Mouse (Mus musculus) forebrain, embryonic 11.5 days (tissue): Measurements from ENCODE around the gene Timp1. TPM values are rescaled to one million over a fixed set of nuclear protein-coding genes. Genes with fewer than 3 reads are reported as not detected.

Experiments used
- ATAC-seq: fragments of 200-750 bp; cut with Nextera tagmentation; replicated peaks from 2 replicates; pipeline ENCODE4 v1.8.0; 2017; ENCODE audit warnings: moderate TSS enrichment; ENCODE audit not compliant: low FRiP score
- DNase-seq: peaks from one replicate; pipeline ENCODE4 v3.0.0-alpha.2; 2017; ENCODE audit warnings: low spot score
- H3K27ac ChIP-seq: fragments of 300-500 bp; sonication (generic); 2 replicates; pipeline ENCODE4 v1.5.1; 2014; ENCODE audit warnings: low read depth, low read length
- H3K27me3 ChIP-seq: fragments of 300-500 bp; sonication (generic); 2 replicates; pipeline ENCODE4 v1.6.1; 2014; ENCODE audit warnings: mild to moderate bottlenecking, low read length, mixed read lengths; ENCODE audit not compliant: control insufficient read depth, insufficient read depth
- H3K36me3 ChIP-seq: fragments of 300-500 bp; sonication (generic); 2 replicates; pipeline ENCODE4 v1.6.1; 2014; ENCODE audit warnings: mild to moderate bottlenecking, low read length, moderate library complexity, mixed read lengths; ENCODE audit not compliant: control insufficient read depth, insufficient read depth
- H3K4me1 ChIP-seq: fragments of 300-500 bp; sonication (generic); replicated peaks from 2 replicates; pipeline ENCODE4 v1.6.1; 2014; ENCODE audit warnings: low read length, mixed read lengths; ENCODE audit not compliant: control insufficient read depth, insufficient read depth
- H3K4me2 ChIP-seq: fragments of 300-500 bp; sonication (generic); 2 replicates; pipeline ENCODE4 v1.6.1; 2014; ENCODE audit warnings: low read depth, mild to moderate bottlenecking, low read length, moderate library complexity, mixed read lengths; ENCODE audit not compliant: severe bottlenecking
- H3K4me3 ChIP-seq: fragments of 300-500 bp; sonication (generic); 2 replicates; pipeline ENCODE4 v1.5.1; 2014; ENCODE audit warnings: low read depth, low read length
- H3K9ac ChIP-seq: fragments of 300-500 bp; sonication (generic); 2 replicates; pipeline ENCODE4 v1.6.1; 2014; ENCODE audit warnings: low read length
- H3K9me3 ChIP-seq: fragments of 300-500 bp; sonication (generic); 2 replicates; pipeline ENCODE4 v1.6.1; 2016; ENCODE audit warnings: low read length, mixed read lengths; ENCODE audit not compliant: control insufficient read depth
- WGBS: fragments of 180-500 bp; shearing (Covaris S2); extraction: QIAGEN DNeasy Blood & Tissue Kit; methylation state at CpG from one replicate; pipeline ENCODE4 v1.1.7; 2014; 5-methylcytosine and 5-hydroxymethylcytosine counted together
- microRNA-seq: library from miRNA; unstranded; fragments of <30 nt; microRNA quantifications from one replicate; pipeline ENCODE4, GENCODE M21; 2016; ENCODE audit not compliant: insufficient number of aligned reads
- polyA plus RNA-seq: library from polyadenylated mRNA; unstranded; fragments of >200 nt; fragmentation: Nextera tagmentation; extraction: Ambion mirVana; gene quantifications from 2 replicates; pipeline ENCODE4 v1.2.1, GENCODE M21; 2014

Gene Timp1
- polyA plus RNA-seq, 1 experiment from 2014 or later = 5.8 TPM

GRCm38 (mm10) chrX:20920249-20920843, 50.4 kb downstream of the Timp1 start:
- H3K36me3 ChIP-seq = no peaks in the 10 kb centered on the region
- no peak overlapping the region for H3K27ac ChIP-seq
- DNase-seq (no peak), ATAC-seq (peak; percentile 66)
- peak overlapping the region; percentile 53 for H3K9ac ChIP-seq
- H3K27me3 ChIP-seq = no peaks in the 10 kb centered on the region
- WGBS = 22% methylated on average over 43 of the region's 49 CpGs
- H3K4me2 ChIP-seq = peak overlapping the region; percentile 53
- H3K9me3 ChIP-seq = no peaks in the 10 kb centered on the region
- peak overlapping the region; percentile 42 for H3K4me3 ChIP-seq
- H3K4me1 ChIP-seq = 0 out of 2 replicates have a peak, but pooled peaks cover 2% of the 10 kb centered on the region

DNA sequence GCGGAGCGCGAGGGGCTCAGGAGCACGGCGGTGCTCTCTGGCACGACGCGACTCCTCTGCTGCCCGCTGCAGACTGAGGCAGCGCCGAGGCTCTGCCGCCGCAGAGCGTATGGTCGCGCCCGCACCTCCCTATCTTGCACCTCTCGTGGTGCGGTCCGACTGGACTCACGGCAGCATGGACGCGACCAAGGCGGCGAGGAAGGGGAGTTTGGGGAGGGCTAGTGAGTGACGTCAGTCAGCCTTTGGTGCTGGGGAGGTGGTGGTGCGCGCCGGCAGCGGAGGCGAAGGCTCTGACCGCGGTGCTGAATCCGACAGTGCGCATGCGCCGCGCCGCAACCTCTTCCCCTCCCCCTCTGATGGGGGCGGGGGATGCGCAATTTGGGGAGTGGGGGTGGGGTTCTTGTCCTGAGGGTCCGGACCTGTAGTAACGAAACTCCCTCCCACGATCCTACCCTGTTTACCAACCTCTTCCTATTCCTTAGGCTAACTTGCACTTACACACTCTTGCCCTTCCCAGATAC, 50.9 kb downstream of the Timp1 start, which contains the start of gene Syn1:
TSS of gene Syn1 (minus strand) at position 161 of the 521 bp plus-strand sequence.
- 23% methylated on average over 31 of the region's 44 CpGs for WGBS
- H3K9ac ChIP-seq = peak within 1 kb of the TSS; percentile 53
- H3K4me3 ChIP-seq = peak within 1 kb of the TSS; percentile 42
- H3K9me3 ChIP-seq = no peaks in the 10 kb centered on the region
- H3K27ac ChIP-seq = no peak within 1 kb of the TSS
- H3K36me3 ChIP-seq = no peaks in the 10 kb centered on the region
- H3K4me1 ChIP-seq = 0 out of 2 replicates have a peak, but pooled peaks cover 2% of the 10 kb centered on the region
- DNase-seq (peak; percentile 92), ATAC-seq (peak; percentile 98)
- H3K4me2 ChIP-seq = peak within 1 kb of the TSS; percentile 53
- H3K27me3 ChIP-seq = no peaks in the 10 kb centered on the region

GRCm38 (mm10) chrX:20921366-20921765, 51.4 kb downstream of the Timp1 start:
- H3K9me3 ChIP-seq = no peaks in the 10 kb centered on the region
- H3K27me3 ChIP-seq = no peaks in the 10 kb centered on the region
- H3K36me3 ChIP-seq = no peaks in the 10 kb centered on the region
- no peak overlapping the region for H3K27ac ChIP-seq
- H3K4me3 ChIP-seq = peak overlapping the region; percentile 42; the same call in 1 of the 2 replicates
- H3K4me1 ChIP-seq = 0 out of 2 replicates have a peak, but pooled peaks cover 2% of the 10 kb centered on the region
- ATAC-seq = no peak
- H3K4me2 ChIP-seq = peak overlapping the region; percentile 53
- DNase-seq = no peak
- H3K9ac ChIP-seq = no peak overlapping the region; the same call in 1 of the 2 replicates
- WGBS = 36% methylated on average over 5 of the region's 5 CpGs

DNA sequence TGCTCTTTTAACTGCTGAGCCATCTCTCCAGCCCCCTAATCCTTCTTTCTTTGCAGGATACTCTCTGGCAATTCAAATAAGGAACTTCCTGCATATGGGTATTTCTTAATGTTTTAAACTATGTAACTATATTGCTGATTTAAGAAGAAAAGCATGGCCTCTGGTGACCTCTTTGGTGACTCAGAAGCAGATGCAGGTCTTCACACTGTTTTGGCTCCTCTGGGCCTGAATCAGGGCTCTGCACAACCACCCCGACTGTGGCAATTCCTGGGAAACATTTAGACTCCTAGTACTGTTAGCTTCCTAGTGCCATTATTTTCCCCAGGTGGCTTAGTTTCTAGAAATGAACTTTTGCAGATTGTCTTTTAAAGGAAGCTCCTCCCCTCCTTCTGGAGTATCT, 53.5 kb downstream of the Timp1 start:
- Histone ChIP-seq H3K9me3 (no peaks in the 10 kb centered on the region), H3K4me2 (no peak overlapping the region), H3K4me3 (no peak overlapping the region), H3K4me1 (0 out of 2 replicates have a peak, but pooled peaks cover 2% of the 10 kb centered on the region), H3K9ac (no peak overlapping the region), H3K27me3 (no peaks in the 10 kb centered on the region), H3K36me3 (no peaks in the 10 kb centered on the region), H3K27ac (no peak overlapping the region)
- ATAC-seq (no peak), DNase-seq (no peak)
- WGBS = 50% methylated on average over 1 of the region's 1 CpGs

Small RNA genes lying within 50 kb of the gene (microRNA-seq; reads per million reads assigned to microRNA genes)
- gene Gm24824 = not detected
- gene Mir5617 = not detected

Other genes starting within 250 kb of the Timp1 start
- gene Uba1, start 211.8 kb upstream of the Timp1 start, polyA plus RNA-seq = 294 and 300 TPM in 2 replicates
- gene Cdk16, start 182.2 kb upstream of the Timp1 start, polyA plus RNA-seq = 117 and 123 TPM in 2 replicates
- 69.5 and 74.3 TPM in 2 replicates for gene Usp11, start 166.3 kb upstream of the Timp1 start, polyA plus RNA-seq
- 97.1 and 104 TPM in 2 replicates for gene Araf, start 72.4 kb upstream of the Timp1 start, polyA plus RNA-seq
- gene Syn1, start 50.8 kb downstream of the Timp1 start, polyA plus RNA-seq = 11.5 and 12.6 TPM in 2 replicates
- 4.5 and 5.7 TPM in 2 replicates for gene Cfp, start 61.4 kb downstream of the Timp1 start, polyA plus RNA-seq
- gene Elk1, start 80.4 kb downstream of the Timp1 start, polyA plus RNA-seq = 9.9 and 10.0 TPM in 2 replicates
- 56.2 and 62.6 TPM in 2 replicates for gene Uxt, start 91.9 kb downstream of the Timp1 start, polyA plus RNA-seq
- gene Zfp182, start 192.2 kb downstream of the Timp1 start, polyA plus RNA-seq = 6.7 and 7.8 TPM in 2 replicates
- gene Spaca5, start 198.2 kb downstream of the Timp1 start, polyA plus RNA-seq = not detected in 2 replicates
- 1.7 and 2.6 TPM in 2 replicates for gene Zfp300, start 219.4 kb downstream of the Timp1 start, polyA plus RNA-seq
- gene Ssxa1, start 245.7 kb downstream of the Timp1 start, polyA plus RNA-seq = not detected in 2 replicates